Mouse (Mus musculus) kidney, adult 2 months (tissue): ENCODE data around the gene Zfp609.

ENCODE experiments used
- CTCF ChIP-seq: fragments of 200-500 bp; conservative IDR thresholded peaks from 2 replicates; pipeline ENCODE4 v1.5.1; 2011; ENCODE audit warnings: low read depth, mild to moderate bottlenecking, control low read depth, low read length, moderate library complexity, mixed read lengths; ENCODE audit not compliant: insufficient read depth, insufficient read length
- POLR2A ChIP-seq: fragments of 200-500 bp; IDR thresholded peaks from one replicate; pipeline ENCODE4 v1.6.1; 2011; ENCODE audit warnings: low read depth, low read length, control low read depth

DNA sequence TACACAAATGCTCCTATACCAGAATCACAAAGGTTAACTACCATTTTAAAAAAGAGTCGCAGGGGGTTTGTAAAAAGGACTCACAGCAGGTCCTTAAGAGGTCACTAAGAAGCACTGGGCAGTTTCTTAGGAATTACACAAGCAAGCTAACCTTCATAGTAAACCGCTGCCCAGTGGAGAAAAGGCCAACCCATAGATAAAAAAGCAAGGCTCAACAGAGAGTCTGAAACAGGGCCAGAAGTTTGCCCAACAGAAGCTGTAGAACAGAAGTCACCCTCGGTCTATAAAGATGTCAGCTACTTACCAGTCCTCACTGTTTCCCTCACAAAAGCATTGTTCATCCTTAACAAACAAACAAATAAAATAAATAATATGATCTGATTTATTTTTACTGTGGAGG is 100.9 kb downstream of the Zfp609 start:
- no peak for TF ChIP-seq CTCF
- TF ChIP-seq POLR2A, result no peak
